Mouse (Mus musculus): ENCODE data around the gene Fbxl8.

GRCm38 (mm10) chr8:105237442-105238142 lies 26.9 kb upstream of the Fbxl8 start:
- TF ChIP-seq POLR2A (IDR thresholded peaks at IDR 0.05; ENCODE audit: borderline replicate concordance, insufficient read depth, low read length) (no peak), CTCF (IDR thresholded peaks at IDR 0.05; ENCODE audit: borderline replicate concordance, insufficient read depth, low read depth, low read length) (no peak)
